Mouse (Mus musculus) intestine, embryonic 16.5 days (tissue): ENCODE measurements around the gene Chrdl2. TPM values are rescaled to one million over a fixed set of nuclear protein-coding genes. Genes with fewer than 3 reads are reported as not detected.
A peak's percentile ranks its signal among the peaks of the same experiment; 100 is the strongest.

ENCODE experiments used
- ATAC-seq: fragments of 200-750 bp; cut with Nextera tagmentation; 2 replicates; pipeline ENCODE4 v1.8.0; 2017; ENCODE audit warnings: moderate TSS enrichment, moderate library complexity
- H3K27ac ChIP-seq: fragments of 300-500 bp; sonication (generic); 2 replicates; pipeline ENCODE4 v1.5.1; 2014; ENCODE audit warnings: mild to moderate bottlenecking, low read length
- H3K27me3 ChIP-seq: fragments of 300-500 bp; sonication (generic); replicated peaks from 2 replicates; pipeline ENCODE4 v1.6.1; 2014; ENCODE audit warnings: low read length, control low read depth, mixed read lengths; ENCODE audit not compliant: control insufficient read depth, insufficient read depth
- H3K36me3 ChIP-seq: fragments of 300-500 bp; sonication (generic); 2 replicates; pipeline ENCODE4 v1.6.1; 2014; ENCODE audit warnings: low read length, control low read depth; ENCODE audit not compliant: control insufficient read depth, insufficient read depth
- H3K4me1 ChIP-seq: fragments of 300-500 bp; sonication (generic); 2 replicates; pipeline ENCODE4 v1.6.1; 2014; ENCODE audit warnings: low read length, control low read depth, mixed read lengths; ENCODE audit not compliant: control insufficient read depth, insufficient read depth
- H3K4me2 ChIP-seq: fragments of 300-500 bp; sonication (generic); 2 replicates; pipeline ENCODE4 v1.6.1; 2014; ENCODE audit warnings: low read depth, low read length, control low read depth
- H3K4me3 ChIP-seq: fragments of 300-500 bp; sonication (generic); 2 replicates; pipeline ENCODE4 v1.5.1; 2014; ENCODE audit warnings: mild to moderate bottlenecking, low read length
- H3K9ac ChIP-seq: fragments of 300-500 bp; sonication (generic); 2 replicates; pipeline ENCODE4 v1.6.1; 2014; ENCODE audit warnings: low read depth, low read length
- H3K9me3 ChIP-seq: fragments of 300-500 bp; sonication (generic); 2 replicates; pipeline ENCODE4 v1.6.1; 2016; ENCODE audit warnings: low read length, control low read depth; ENCODE audit not compliant: control insufficient read depth
- WGBS: fragments of 180-500 bp; shearing (Covaris S2); extraction: QIAGEN DNeasy Blood & Tissue Kit; methylation state at CpG from one replicate; pipeline ENCODE4 v1.1.7; 2014; 5-methylcytosine and 5-hydroxymethylcytosine counted together
- polyA plus RNA-seq: library from polyadenylated mRNA; unstranded; fragments of >200 nt; fragmentation: Nextera tagmentation; extraction: Ambion mirVana; gene quantifications from 2 replicates; pipeline ENCODE4 v1.2.1, GENCODE M21; 2015

Gene Chrdl2
- polyA plus RNA-seq, 1 experiment from 2014 or later = 0.61 TPM

DNA sequence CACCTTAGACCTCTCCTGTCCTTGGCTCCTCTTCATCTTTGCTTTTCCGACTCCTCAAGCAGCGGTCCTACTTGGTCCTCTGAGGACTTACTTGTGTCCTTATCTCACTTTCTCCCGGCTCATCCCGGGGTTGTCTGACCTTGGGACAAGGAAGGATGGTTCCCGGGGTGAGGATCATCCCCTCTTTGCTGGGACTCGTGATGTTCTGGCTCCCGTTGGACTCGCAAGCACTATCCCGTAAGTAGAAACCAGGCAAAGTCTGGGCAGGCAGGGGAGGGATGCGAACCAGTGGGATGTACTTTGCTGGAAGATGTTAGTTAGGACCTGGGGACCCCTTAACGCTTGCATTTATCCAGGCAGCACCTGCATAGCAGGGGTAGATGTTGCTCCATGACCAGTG is 439 bp downstream of the Chrdl2 start:
- peak overlapping the region; percentile 4; the same call in 1 of the 2 replicates for H3K4me3 ChIP-seq
- no peaks in the 10 kb centered on the region for H3K9me3 ChIP-seq
- no peaks in the 10 kb centered on the region for H3K36me3 ChIP-seq
- peaks cover 39% of the 10 kb centered on the region for H3K27me3 ChIP-seq
- H3K9ac ChIP-seq = no peak overlapping the region
- H3K27ac ChIP-seq = no peak overlapping the region
- H3K4me2 ChIP-seq = peak overlapping the region; percentile 92
- 7% methylated on average over 11 of the region's 11 CpGs for WGBS
- ATAC-seq = no peak
- H3K4me1 ChIP-seq = 0 out of 2 replicates have a peak, but pooled peaks cover 3% of the 10 kb centered on the region

- Histone ChIP-seq H3K27me3 (peaks cover 39% of the 10 kb centered on the region), H3K9me3 (no peaks in the 10 kb centered on the region), H3K4me2 (no peak overlapping the region), H3K27ac (no peak overlapping the region), H3K9ac (no peak overlapping the region), H3K36me3 (no peaks in the 10 kb centered on the region), H3K4me1 (0 out of 2 replicates have a peak, but pooled peaks cover 3% of the 10 kb centered on the region), H3K4me3 (no peak overlapping the region)
- 90% methylated on average over 4 of the region's 4 CpGs for WGBS
- ATAC-seq = no peak
These were observed 2.8 kb downstream of the Chrdl2 start for GRCm38 (mm10) chr7:100008765-100009164.

GRCm38 (mm10) chr7:100009640-100010039 is 3.7 kb downstream of the Chrdl2 start:
- no peak overlapping the region for H3K27ac ChIP-seq
- peak; percentile 71 for ATAC-seq
- H3K9me3 ChIP-seq = no peaks in the 10 kb centered on the region
- peaks cover 32% of the 10 kb centered on the region for H3K27me3 ChIP-seq
- H3K36me3 ChIP-seq = no peaks in the 10 kb centered on the region
- no peak overlapping the region for H3K4me3 ChIP-seq
- no peak overlapping the region for H3K9ac ChIP-seq
- H3K4me1 ChIP-seq = 0 out of 2 replicates have a peak, but pooled peaks cover 3% of the 10 kb centered on the region
- 12% methylated on average over 11 of the region's 11 CpGs for WGBS
- H3K4me2 ChIP-seq = no peak overlapping the region

DNA sequence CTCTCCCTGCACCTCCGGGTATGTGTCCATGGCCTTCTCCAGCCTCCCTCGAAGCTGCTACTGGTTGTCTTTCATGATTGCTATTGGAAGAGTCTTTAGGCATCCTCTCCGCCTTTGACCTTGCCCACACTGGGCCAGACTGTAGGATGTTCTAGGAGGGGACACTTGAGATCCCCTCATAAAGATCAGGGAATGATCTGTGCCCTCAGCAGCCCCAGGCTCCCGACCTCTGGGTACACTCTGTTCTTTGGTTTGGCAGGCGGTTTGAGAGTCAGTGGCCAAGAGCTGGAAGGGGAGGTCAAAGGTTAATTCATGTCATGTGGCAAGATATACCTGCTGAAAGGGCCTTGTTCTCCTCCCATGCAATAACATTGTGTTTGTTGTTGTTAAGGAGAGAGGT is 4.7 kb downstream of the Chrdl2 start:
- Histone ChIP-seq H3K27me3 (peaks cover 25% of the 10 kb centered on the region), H3K9me3 (no peaks in the 10 kb centered on the region), H3K9ac (no peak overlapping the region), H3K4me1 (0 out of 2 replicates have a peak, but pooled peaks cover under 1% of the 10 kb centered on the region), H3K36me3 (no peaks in the 10 kb centered on the region), H3K4me2 (no peak overlapping the region), H3K27ac (no peak overlapping the region), H3K4me3 (no peak overlapping the region)
- WGBS = 44% methylated on average over 5 of the region's 5 CpGs
- no peak for ATAC-seq

GRCm38 (mm10) chr7:100012085-100012484 is 6.1 kb downstream of the Chrdl2 start:
- Histone ChIP-seq H3K9me3 (no peaks in the 10 kb centered on the region), H3K36me3 (no peaks in the 10 kb centered on the region), H3K27me3 (peaks cover 20% of the 10 kb centered on the region; the same call in 1 of the 2 replicates), H3K4me3 (no peak overlapping the region), H3K27ac (no peak overlapping the region), H3K4me2 (no peak overlapping the region), H3K9ac (no peak overlapping the region), H3K4me1 (no peaks in the 10 kb centered on the region)
- 63% methylated on average over 8 of the region's 8 CpGs for WGBS
- no peak for ATAC-seq

- no peaks in the 10 kb centered on the region for H3K9me3 ChIP-seq
- WGBS = 38% methylated on average over 6 of the region's 6 CpGs
- no peaks in the 10 kb centered on the region for H3K36me3 ChIP-seq
- H3K4me3 ChIP-seq = no peak overlapping the region
- H3K4me1 ChIP-seq = no peaks in the 10 kb centered on the region
- no peak for ATAC-seq
- H3K9ac ChIP-seq = no peak overlapping the region
- H3K27ac ChIP-seq = no peak overlapping the region
- no peak overlapping the region for H3K4me2 ChIP-seq
- H3K27me3 ChIP-seq = peaks cover 18% of the 10 kb centered on the region; the same call in 1 of the 2 replicates
These were observed 6.5 kb downstream of the Chrdl2 start for GRCm38 (mm10) chr7:100012515-100012914.

- H3K9ac ChIP-seq = no peak overlapping the region
- no peak for ATAC-seq
- no peak overlapping the region for H3K4me3 ChIP-seq
- no peak overlapping the region for H3K4me2 ChIP-seq
- 63% methylated on average over 8 of the region's 8 CpGs for WGBS
- H3K27me3 ChIP-seq = peaks cover 3% of the 10 kb centered on the region; the same call in 1 of the 2 replicates
- H3K9me3 ChIP-seq = no peaks in the 10 kb centered on the region
- no peaks in the 10 kb centered on the region for H3K36me3 ChIP-seq
- no peaks in the 10 kb centered on the region for H3K4me1 ChIP-seq
- H3K27ac ChIP-seq = no peak overlapping the region
These were observed 8.2 kb downstream of the Chrdl2 start for GRCm38 (mm10) chr7:100014123-100014600.

DNA sequence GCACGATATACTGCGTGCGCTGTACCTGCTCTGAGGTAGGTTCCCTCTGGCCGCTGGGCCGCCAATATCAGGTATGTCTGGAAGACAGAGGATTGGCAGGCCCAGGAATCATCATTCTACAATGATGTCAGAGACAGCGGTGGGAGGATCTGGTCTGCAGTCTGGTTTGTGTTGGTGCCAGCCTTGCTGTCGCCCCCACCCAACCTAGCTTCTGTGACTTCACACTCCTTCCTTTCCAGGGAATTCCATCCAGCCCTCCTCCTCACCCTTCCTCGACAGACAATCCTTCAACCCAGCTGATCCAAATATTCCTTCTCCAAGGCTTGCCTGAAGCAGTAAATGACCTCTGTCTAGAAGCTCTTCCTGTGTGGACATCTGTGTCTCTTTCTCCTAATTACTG is 11.1 kb downstream of the Chrdl2 start:
- H3K4me2 ChIP-seq = no peak overlapping the region
- H3K27ac ChIP-seq = no peak overlapping the region
- 88% methylated on average over 8 of the region's 8 CpGs for WGBS
- H3K4me3 ChIP-seq = no peak overlapping the region
- no peaks in the 10 kb centered on the region for H3K9me3 ChIP-seq
- no peaks in the 10 kb centered on the region for H3K36me3 ChIP-seq
- ATAC-seq = no peak
- no peaks in the 10 kb centered on the region for H3K27me3 ChIP-seq
- H3K9ac ChIP-seq = no peak overlapping the region
- no peaks in the 10 kb centered on the region for H3K4me1 ChIP-seq

- Histone ChIP-seq H3K9ac (no peak overlapping the region), H3K4me1 (no peaks in the 10 kb centered on the region), H3K4me2 (no peak overlapping the region), H3K27ac (no peak overlapping the region), H3K4me3 (no peak overlapping the region), H3K27me3 (no peaks in the 10 kb centered on the region), H3K36me3 (no peaks in the 10 kb centered on the region), H3K9me3 (no peaks in the 10 kb centered on the region)
- 39% methylated on average over 5 of the region's 5 CpGs for WGBS
- ATAC-seq = no peak
These were observed 21.4 kb downstream of the Chrdl2 start for GRCm38 (mm10) chr7:100027353-100027752.

DNA sequence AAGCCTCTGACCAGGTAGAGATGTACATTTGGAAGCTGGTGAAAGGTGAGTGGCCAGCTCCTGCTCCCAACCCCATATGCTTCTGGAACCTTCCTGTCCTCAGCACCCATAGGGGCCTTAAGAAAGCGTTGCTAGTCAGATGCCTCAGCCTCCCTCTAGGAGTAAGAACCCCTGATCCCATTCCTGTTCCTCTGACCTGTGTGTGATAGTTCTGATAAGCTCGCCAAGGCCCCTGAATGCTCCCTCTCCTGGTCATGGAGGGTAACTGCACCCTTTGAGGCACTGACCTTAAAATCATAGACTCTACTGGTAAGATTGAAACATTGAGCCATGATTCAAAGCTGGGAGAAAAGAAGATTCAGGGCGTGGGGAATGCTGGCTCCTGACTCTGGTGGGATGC is 23.3 kb downstream of the Chrdl2 start:
- H3K4me1 ChIP-seq = no peaks in the 10 kb centered on the region
- H3K27ac ChIP-seq = no peak overlapping the region
- 45% methylated on average over 3 of the region's 3 CpGs for WGBS
- ATAC-seq = no peak
- no peaks in the 10 kb centered on the region for H3K36me3 ChIP-seq
- no peaks in the 10 kb centered on the region for H3K9me3 ChIP-seq
- H3K4me3 ChIP-seq = no peak overlapping the region
- H3K4me2 ChIP-seq = no peak overlapping the region
- no peak overlapping the region for H3K9ac ChIP-seq
- no peaks in the 10 kb centered on the region for H3K27me3 ChIP-seq
